Mouse (Mus musculus) myocyte (in vitro differentiated cells): ENCODE results near the gene Tpsb2. TPM values are rescaled to one million over a fixed set of nuclear protein-coding genes. Genes with fewer than 3 reads are reported as not detected.

ENCODE experiments used
- H3K27me3 ChIP-seq: one replicate; pipeline ENCODE4 v1.6.1; 2011; ENCODE audit not compliant: control insufficient read depth, insufficient read depth, insufficient read length
- H3K36me3 ChIP-seq: one replicate; pipeline ENCODE4 v1.6.1; 2011; ENCODE audit not compliant: control insufficient read depth, insufficient read depth
- H3K4me2 ChIP-seq: one replicate; pipeline ENCODE4 v1.6.1; 2011; ENCODE audit warnings: low read depth, control low read depth
- H3K4me3 ChIP-seq: one replicate; pipeline ENCODE4 v1.5.1; 2011; ENCODE audit warnings: mild to moderate bottlenecking, control low read depth, moderate library complexity
- H3K79me2 ChIP-seq: one replicate; pipeline ENCODE4 v1.6.1; 2011; ENCODE audit not compliant: control insufficient read depth, insufficient read depth
- H3ac ChIP-seq: one replicate; pipeline ENCODE4 v1.6.1; 2011; ENCODE audit not compliant: control insufficient read depth, insufficient read length
- CEBPB ChIP-seq: IDR thresholded peaks from 2 replicates; pipeline ENCODE4 v1.6.1; 2011; ENCODE audit warnings: mild to moderate bottlenecking, moderate library complexity; ENCODE audit not compliant: poor library complexity, insufficient read depth, severe bottlenecking
- E2F4 ChIP-seq: IDR thresholded peaks from one replicate; pipeline ENCODE4 v1.6.1; 2011; ENCODE audit warnings: mild to moderate bottlenecking, control low read depth, moderate library complexity; ENCODE audit not compliant: insufficient read depth
- MAX ChIP-seq: IDR thresholded peaks from one replicate; pipeline ENCODE4 v1.6.1; 2011; ENCODE audit warnings: low read depth, mild to moderate bottlenecking, control low read depth
- MYOD1 ChIP-seq, 3 experiments: IDR thresholded peaks; one replicate each; pipeline ENCODE4 v1.6.1; 2011; ENCODE audit warnings: control low read depth in 2 of 3, low read depth in 2 of 3, mild to moderate bottlenecking in 2 of 3, moderate library complexity in 1 of 3; ENCODE audit not compliant: insufficient read length in 2 of 3, control insufficient read depth in 1 of 3
- MYOG ChIP-seq, 3 experiments: IDR thresholded peaks; one replicate each; pipeline ENCODE4 v1.6.1; 2011; ENCODE audit warnings: control low read depth in 2 of 3, low read depth in 2 of 3, mild to moderate bottlenecking in 2 of 3; ENCODE audit not compliant: insufficient read length in 2 of 3, control insufficient read depth in 1 of 3, insufficient read depth in 1 of 3
- POLR2A ChIP-seq: IDR thresholded peaks from one replicate; pipeline ENCODE4 v1.6.1; 2011; ENCODE audit warnings: low read depth, mild to moderate bottlenecking, control low read depth, moderate library complexity; ENCODE audit not compliant: insufficient read length
- POLR2AphosphoS2 ChIP-seq: IDR thresholded peaks from one replicate; pipeline ENCODE4 v1.6.1; 2011; ENCODE audit warnings: low read depth, control low read depth; ENCODE audit not compliant: insufficient read length
- REST ChIP-seq: IDR thresholded peaks from one replicate; pipeline ENCODE4 v1.6.1; 2011; ENCODE audit warnings: mild to moderate bottlenecking, control low read depth, moderate library complexity; ENCODE audit not compliant: insufficient read depth, insufficient read length
- SRF ChIP-seq: IDR thresholded peaks from one replicate; pipeline ENCODE4 v1.6.1; 2011; ENCODE audit warnings: low read depth; ENCODE audit not compliant: control insufficient read depth, insufficient read length
- TCF12 ChIP-seq: IDR thresholded peaks from one replicate; pipeline ENCODE4 v1.6.1; 2011; ENCODE audit warnings: mild to moderate bottlenecking, control low read depth; ENCODE audit not compliant: poor library complexity, insufficient read depth, severe bottlenecking
- TCF3 ChIP-seq: IDR thresholded peaks from one replicate; pipeline ENCODE4 v1.6.1; 2011; ENCODE audit warnings: low read depth, control low read depth; ENCODE audit not compliant: insufficient read length
- USF1 ChIP-seq: IDR thresholded peaks from one replicate; pipeline ENCODE4 v1.6.1; 2011; ENCODE audit warnings: low read depth, mild to moderate bottlenecking, control low read depth, moderate library complexity
- polyA plus RNA-seq: library from polyadenylated mRNA; unstranded; fragments of >200 nt; fragmentation: generic; extraction: Trizol; gene quantifications from one replicate; pipeline ENCODE4 v1.2.1, GENCODE M21; 2012; ENCODE audit warnings: missing spikeins

The Tpsb2 gene
- not detected for polyA plus RNA-seq

- Histone ChIP-seq H3K36me3 (no peaks in the 10 kb centered on the region), H3K4me3 (no peak within 1 kb of the TSS)
- TF ChIP-seq SRF: no peak
- no peak for TF ChIP-seq CEBPB
- no peak for TF ChIP-seq MYOG (IDR thresholded peaks at IDR 0.05; ENCODE audit: control insufficient read depth in 1 of 3, insufficient read depth in 1 of 3, insufficient read length in 2 of 3, low read depth in 2 of 3)
- TF ChIP-seq MYOD1 (IDR thresholded peaks at IDR 0.05; ENCODE audit: control insufficient read depth in 1 of 3, insufficient read length in 2 of 3, low read depth in 2 of 3): no peak
- no peak for TF ChIP-seq POLR2A
- no peak for TF ChIP-seq USF1
- TF ChIP-seq MAX: no peak
- no peak for TF ChIP-seq POLR2AphosphoS2
- no peak for TF ChIP-seq TCF12
- TF ChIP-seq E2F4: no peak
- TF ChIP-seq TCF3: no peak
Measured at GRCm38 (mm10) chr17:25366005-25366404, at the start of gene Tpsb2. Tpsb2 (plus strand) TSS chr17:25366305.

DNA sequence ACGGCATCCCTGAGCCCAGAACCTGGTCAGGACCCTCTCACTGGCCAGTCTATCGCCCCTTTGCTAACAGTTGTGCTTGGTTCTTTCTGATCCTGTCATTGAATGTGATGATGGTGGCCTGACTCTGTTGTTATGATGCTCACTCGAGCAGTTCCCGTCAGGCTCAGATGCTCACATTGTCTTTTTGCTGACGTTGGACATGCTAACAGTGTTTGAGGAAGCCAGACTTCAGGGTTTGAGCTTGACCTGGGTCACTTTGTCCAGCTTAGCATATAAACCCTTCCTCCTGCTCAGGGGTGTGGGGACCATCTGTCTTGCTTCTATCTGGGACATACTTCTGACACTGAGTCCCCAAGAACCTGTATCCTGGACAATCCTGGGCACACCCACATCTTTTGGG is 47.8 kb upstream of the Tpsb2 start, which contains the start of gene Prss29:
TSS of gene Prss29 (plus strand) at position 301 of the 400 bp plus-strand sequence.
- no peak within 1 kb of the TSS for H3ac ChIP-seq
- TF ChIP-seq CEBPB (no peak), E2F4 (no peak), SRF (no peak), REST (no peak), POLR2AphosphoS2 (no peak), USF1 (no peak), TCF12 (no peak), MAX (no peak), TCF3 (no peak), MYOG (IDR thresholded peaks at IDR 0.05; ENCODE audit: control insufficient read depth in 1 of 3, insufficient read depth in 1 of 3, insufficient read length in 2 of 3, low read depth in 2 of 3) (no peak), MYOD1 (IDR thresholded peaks at IDR 0.05; ENCODE audit: control insufficient read depth in 1 of 3, insufficient read length in 2 of 3, low read depth in 2 of 3) (no peak), POLR2A (no peak)
- no peak within 1 kb of the TSS for H3K4me2 ChIP-seq
- no peaks in the 10 kb centered on the region for H3K79me2 ChIP-seq
- H3K27me3 ChIP-seq: peaks cover 59% of the 10 kb centered on the region
- H3K36me3 ChIP-seq: no peaks in the 10 kb centered on the region
- no peak within 1 kb of the TSS for H3K4me3 ChIP-seq

More at GRCm38 (mm10) chr17:25366005-25366404, at the start of gene Tpsb2:
- no peaks in the 10 kb centered on the region for H3K79me2 ChIP-seq
- no peak within 1 kb of the TSS for H3ac ChIP-seq
- peaks cover 18% of the 10 kb centered on the region for H3K27me3 ChIP-seq
- H3K4me2 ChIP-seq: no peak within 1 kb of the TSS

DNA sequence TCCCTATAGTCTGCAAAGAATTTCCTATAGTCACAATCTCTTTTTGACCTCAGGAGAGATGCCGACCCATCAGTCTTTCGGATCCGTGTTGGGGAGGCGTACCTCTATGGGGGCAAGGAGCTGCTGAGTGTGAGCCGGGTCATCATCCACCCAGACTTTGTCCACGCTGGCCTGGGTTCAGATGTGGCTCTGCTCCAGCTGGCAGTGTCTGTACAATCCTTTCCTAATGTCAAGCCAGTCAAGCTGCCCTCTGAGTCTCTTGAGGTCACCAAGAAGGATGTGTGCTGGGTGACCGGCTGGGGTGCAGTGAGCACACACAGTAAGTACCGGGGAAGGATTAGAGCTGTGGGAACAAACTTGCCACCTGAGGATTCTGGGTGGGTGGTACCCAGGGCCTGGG is 45.3 kb upstream of the Tpsb2 start:
- Histone ChIP-seq H3K4me3 (no peak overlapping the region), H3K27me3 (peaks cover 48% of the 10 kb centered on the region), H3K4me2 (no peak overlapping the region), H3ac (no peak overlapping the region), H3K79me2 (no peaks in the 10 kb centered on the region), H3K36me3 (no peaks in the 10 kb centered on the region)
- TF ChIP-seq CEBPB: no peak
- no peak for TF ChIP-seq MYOG (IDR thresholded peaks at IDR 0.05; ENCODE audit: control insufficient read depth in 1 of 3, insufficient read depth in 1 of 3, insufficient read length in 2 of 3, low read depth in 2 of 3)
- no peak for TF ChIP-seq USF1
- no peak for TF ChIP-seq SRF
- no peak for TF ChIP-seq MAX
- no peak for TF ChIP-seq POLR2A
- TF ChIP-seq POLR2AphosphoS2: no peak
- TF ChIP-seq E2F4: no peak

GRCm38 (mm10) chr17:25322930-25323329 is 43.2 kb upstream of the Tpsb2 start:
- TF ChIP-seq POLR2AphosphoS2 (no peak), TCF3 (no peak), SRF (no peak), MYOG (IDR thresholded peaks at IDR 0.05; ENCODE audit: control insufficient read depth in 1 of 3, insufficient read depth in 1 of 3, insufficient read length in 2 of 3, low read depth in 2 of 3) (no peak), POLR2A (no peak), E2F4 (no peak), MAX (no peak), TCF12 (no peak), MYOD1 (IDR thresholded peaks at IDR 0.05; ENCODE audit: control insufficient read depth in 1 of 3, insufficient read length in 2 of 3, low read depth in 2 of 3) (no peak), REST (no peak), USF1 (no peak), CEBPB (no peak)
- H3K4me2 ChIP-seq: no peak overlapping the region
- no peaks in the 10 kb centered on the region for H3K36me3 ChIP-seq
- no peaks in the 10 kb centered on the region for H3K79me2 ChIP-seq
- H3K4me3 ChIP-seq: no peak overlapping the region
- peaks cover 56% of the 10 kb centered on the region for H3K27me3 ChIP-seq
- H3ac ChIP-seq: no peak overlapping the region

DNA sequence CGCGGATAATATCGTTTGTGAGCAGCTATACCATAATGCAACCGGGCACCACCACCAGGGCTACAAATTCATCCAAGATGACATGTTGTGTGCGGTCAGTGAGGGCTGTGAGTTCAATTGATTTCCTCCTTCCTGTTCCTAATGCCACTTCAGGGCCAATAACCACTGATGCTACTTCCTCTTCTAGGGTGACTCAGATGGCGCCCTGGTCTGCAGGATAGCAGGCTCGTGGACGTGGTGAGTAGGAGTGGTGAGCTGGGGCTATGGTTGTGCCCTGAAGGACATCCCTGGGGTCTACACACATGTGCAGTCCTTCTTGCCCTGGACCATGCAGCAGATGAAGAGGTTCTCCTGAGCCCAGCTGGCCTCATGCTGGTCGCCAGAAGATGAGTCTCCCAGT is 33.8 kb upstream of the Tpsb2 start:
- Histone ChIP-seq H3ac (no peak overlapping the region), H3K4me2 (no peak overlapping the region), H3K79me2 (no peaks in the 10 kb centered on the region), H3K36me3 (no peaks in the 10 kb centered on the region), H3K27me3 (peaks cover 52% of the 10 kb centered on the region), H3K4me3 (no peak overlapping the region)
- no peak for TF ChIP-seq MAX
